Mouse (Mus musculus) ES-E14 (cell line): ENCODE measurements around the gene Clk2. TPM values are rescaled to one million over a fixed set of nuclear protein-coding genes. Genes with fewer than 3 reads are reported as not detected.
"Not testable (repeated sequence)": the region's sequence is repeated elsewhere in the genome, so short reads cannot be mapped to it uniquely, and the experiment has no call there.

Experiments used
- DNase-seq: peaks from one replicate; pipeline ENCODE4 v3.0.0-alpha.2; 2013; ENCODE audit warnings: low read depth, low spot score
- H3K27ac ChIP-seq: 2 replicates; pipeline ENCODE4 v1.5.1; 2012; ENCODE audit warnings: low read depth, mild to moderate bottlenecking, low read length, moderate library complexity, mixed read lengths; ENCODE audit not compliant: poor library complexity, insufficient read depth, severe bottlenecking
- H3K36me3 ChIP-seq: 2 replicates; pipeline ENCODE4 v1.6.1; 2012; ENCODE audit warnings: mild to moderate bottlenecking, low read length, moderate library complexity, mixed read lengths; ENCODE audit not compliant: control insufficient read depth, poor library complexity, insufficient read depth, severe bottlenecking
- H3K4me1 ChIP-seq, 2 experiments: fragments of 150-350 bp in 1 of 2; sonication (generic) in 1 of 2; 2 replicates each; pipeline ENCODE4 v1.6.1; 2012; ENCODE audit warnings: low read length in 2 of 2, mild to moderate bottlenecking in 1 of 2, mixed read lengths in 1 of 2; ENCODE audit not compliant: control insufficient read depth in 2 of 2, insufficient read depth in 2 of 2, poor library complexity in 1 of 2
- H3K4me3 ChIP-seq, 2 experiments: fragments of 150-350 bp in 1 of 2; sonication (generic) in 1 of 2; 2 replicates each; pipeline ENCODE4 v1.5.1; 2012; ENCODE audit warnings: low read length in 2 of 2, low read depth in 1 of 2, mild to moderate bottlenecking in 1 of 2, mixed read lengths in 1 of 2; ENCODE audit not compliant: insufficient read depth in 1 of 2, poor library complexity in 1 of 2, severe bottlenecking in 1 of 2
- H3K9ac ChIP-seq: 2 replicates; pipeline ENCODE4 v1.6.1; 2012; ENCODE audit warnings: low read depth, mild to moderate bottlenecking, low read length, mixed read lengths; ENCODE audit not compliant: poor library complexity, insufficient read depth, severe bottlenecking
- H3K9me3 ChIP-seq: fragments of 150-350 bp; sonication (generic); 2 replicates; pipeline ENCODE4 v1.6.1; 2012; ENCODE audit warnings: low read depth, mild to moderate bottlenecking, low read length; ENCODE audit not compliant: control insufficient read depth, insufficient read depth
- CHD2 ChIP-seq: IDR thresholded peaks from 2 replicates; pipeline ENCODE4 v1.6.1; 2014; ENCODE audit warnings: mild to moderate bottlenecking, low read depth, low read length, inconsistent platforms
- HCFC1 ChIP-seq: IDR thresholded peaks from 2 replicates; pipeline ENCODE4 v1.6.1; 2012; ENCODE audit warnings: low read length, inconsistent platforms, borderline replicate concordance; ENCODE audit not compliant: insufficient read depth
- MAFK ChIP-seq: IDR thresholded peaks from 2 replicates; pipeline ENCODE4 v1.6.1; 2014; ENCODE audit warnings: mild to moderate bottlenecking, low read depth, low read length, inconsistent platforms; ENCODE audit not compliant: insufficient read depth
- ZC3H11A ChIP-seq: IDR thresholded peaks from 2 replicates; pipeline ENCODE4 v1.6.1; 2012; ENCODE audit warnings: low read depth, mild to moderate bottlenecking, inconsistent platforms, low read length, borderline replicate concordance
- ZNF384 ChIP-seq: IDR thresholded peaks from 2 replicates; pipeline ENCODE4 v1.6.1; 2012; ENCODE audit warnings: low read depth, low read length, inconsistent platforms
- in situ Hi-C, 2 experiments: fragments of 600-800 bp; cut with MboI; formaldehyde crosslinking; loops; one replicate each; pipeline ENCODE4 v1.15.1; 2025; ENCODE audit warnings: low sequenced_read_pairs in 2 of 2, inconsistent platforms in 1 of 2; ENCODE audit not compliant: unreplicated experiment in 2 of 2
- total RNA-seq: library from RNA; depleted of rRNA; stranded (reverse); fragments of 300-350 nt; gene quantifications from 2 replicates; pipeline ENCODE4 v1.2.3, GENCODE M21; 2012

Clk2 gene
- total RNA-seq, 1 experiment = 42.0 TPM

- DNase-seq = no peak
- TF ChIP-seq ZNF384 (no peak), MAFK (no peak), CHD2 (no peak), HCFC1 (no peak), ZC3H11A (no peak)
- Histone ChIP-seq H3K36me3 (peaks cover 13% of the 10 kb centered on the region), H3K9ac (peak within 1 kb of the TSS; percentile 92), H3K4me3 (peak within 1 kb of the TSS; percentile 95), H3K9me3 (no peaks in the 10 kb centered on the region), H3K4me1 (peaks cover 3 to 17% of the 10 kb centered on the region in 2 experiments; a peak in 2 of 4 replicates), H3K27ac (peak within 1 kb of the TSS; percentile 91)
- in situ Hi-C loops = no loop called here
These were observed 50.3 kb downstream of the Clk2 start, which contains the start of gene Thbs3 for GRCm38 (mm10) chr3:89214681-89215411. TSS of gene Thbs3 (plus strand) at chr3:89215180.

- DNase-seq = peak; percentile 87
- in situ Hi-C loops = no loop called here
- H3K4me1 ChIP-seq = peaks cover 3 to 17% of the 10 kb centered on the region in 2 experiments; a peak in 2 of 4 replicates
- H3K9me3 ChIP-seq = no peaks in the 10 kb centered on the region
- peak overlapping the region; percentile 71; the same call in 1 of the 2 replicates for H3K9ac ChIP-seq
- TF ChIP-seq CHD2 (no peak), HCFC1 (no peak), ZC3H11A (no peak), MAFK (no peak), ZNF384 (no peak)
- peaks cover 7% of the 10 kb centered on the region; the same call in 1 of the 2 replicates for H3K36me3 ChIP-seq
- 0 out of 2 replicates have a peak overlapping the region, but pooled peaks have one; percentile 33 for H3K27ac ChIP-seq
- peak overlapping the region in 1 of 2 experiments; percentile 55; a peak in 1 of 4 replicates for H3K4me3 ChIP-seq
These were observed 51.3 kb downstream of the Clk2 start for GRCm38 (mm10) chr3:89215853-89216252.

GRCm38 (mm10) chr3:89216407-89216806, 51.8 kb downstream of the Clk2 start:
- H3K9me3 ChIP-seq, DNase-seq, H3K36me3 ChIP-seq, in situ Hi-C loops, H3K27ac ChIP-seq, H3K4me3 ChIP-seq, H3K9ac ChIP-seq: not testable (repeated sequence)
- H3K4me1 ChIP-seq = peaks cover 3 to 17% of the 10 kb centered on the region in 2 experiments; a peak in 2 of 4 replicates
- TF ChIP-seq ZNF384 = peak; percentile 91

GRCm38 (mm10) chr3:89218271-89218670, 53.7 kb downstream of the Clk2 start:
- Histone ChIP-seq H3K4me3 (no peak overlapping the region), H3K9me3 (no peaks in the 10 kb centered on the region), H3K27ac (no peak overlapping the region), H3K36me3 (peaks cover 13% of the 10 kb centered on the region; the same call in 1 of the 2 replicates), H3K4me1 (peaks cover 0 to 17% of the 10 kb centered on the region in 2 experiments; a peak in 2 of 4 replicates), H3K9ac (no peak overlapping the region)
- DNase-seq = no peak
- TF ChIP-seq CHD2 (no peak), ZC3H11A (no peak), ZNF384 (no peak), HCFC1 (no peak), MAFK (no peak)
- in situ Hi-C loops = no loop called here

GRCm38 (mm10) chr3:89219546-89219945, 55.0 kb downstream of the Clk2 start:
- TF ChIP-seq CHD2 = no peak
- no peak for TF ChIP-seq HCFC1
- no peak for TF ChIP-seq ZNF384
- no peak for TF ChIP-seq MAFK
- TF ChIP-seq ZC3H11A = no peak
- Histone ChIP-seq H3K9me3 (no peaks in the 10 kb centered on the region), H3K36me3 (peaks cover 16% of the 10 kb centered on the region; the same call in 1 of the 2 replicates), H3K9ac (no peak overlapping the region), H3K4me3 (no peak overlapping the region), H3K4me1 (peaks cover 0 to 23% of the 10 kb centered on the region in 2 experiments; a peak in 3 of 4 replicates), H3K27ac (no peak overlapping the region)
- in situ Hi-C loops = no loop called here
- no peak for DNase-seq
